Mouse (Mus musculus) CH12.LX (cell line): ENCODE results near the gene Birc6. TPM values are rescaled to one million over a fixed set of nuclear protein-coding genes. Genes with fewer than 3 reads are reported as not detected.

Source experiments
- DNase-seq: peaks from one replicate; pipeline ENCODE4 v3.0.0-alpha.2; 2013; ENCODE audit errors: extremely low read depth
- H3K27ac ChIP-seq: 2 replicates; pipeline ENCODE4 v1.5.1; 2012; ENCODE audit warnings: low read depth, mild to moderate bottlenecking, control low read depth, moderate library complexity; ENCODE audit not compliant: insufficient read depth
- H3K27me3 ChIP-seq: replicated peaks from 2 replicates; pipeline ENCODE3; 2012; ENCODE audit warnings: inconsistent platforms
- H3K36me3 ChIP-seq, 2 experiments: replicated peaks in 1 of 2; 2 replicates each; pipeline versions ENCODE3 to v1.6.1; 2012; ENCODE audit warnings: inconsistent platforms in 1 of 2, low read length in 1 of 2, mild to moderate bottlenecking in 1 of 2, mixed read lengths in 1 of 2, moderate library complexity in 1 of 2; ENCODE audit not compliant: control insufficient read depth in 1 of 2, insufficient read depth in 1 of 2
- H3K4me1 ChIP-seq, 2 experiments: 2 replicates each; pipeline ENCODE4 v1.6.1; 2012; ENCODE audit warnings: inconsistent platforms in 1 of 2, moderate library complexity in 1 of 2; ENCODE audit not compliant: insufficient read depth in 2 of 2, control insufficient read depth in 1 of 2
- H3K4me2 ChIP-seq: 2 replicates; pipeline ENCODE4 v1.6.1; 2012; ENCODE audit warnings: low read depth, mild to moderate bottlenecking, control low read depth; ENCODE audit not compliant: poor library complexity, insufficient read depth, severe bottlenecking
- H3K4me3 ChIP-seq, 3 experiments: fragments of 150-350 bp in 1 of 3; sonication (generic) in 1 of 3; replicated peaks in 1 of 3; 2 replicates each; pipeline versions ENCODE3 to v1.5.1; 2011 to 2012; ENCODE audit warnings: low read depth in 2 of 3, low read length in 2 of 3, mild to moderate bottlenecking in 2 of 3, moderate library complexity in 2 of 3, control low read depth in 1 of 3, improper control_type of control experiment in 1 of 3, inconsistent platforms in 1 of 3, mixed read lengths in 1 of 3; ENCODE audit not compliant: poor library complexity in 1 of 3
- H3K79me2 ChIP-seq: replicated peaks from 2 replicates; pipeline ENCODE4 v1.6.1; 2012; ENCODE audit warnings: mild to moderate bottlenecking, moderate library complexity; ENCODE audit not compliant: control insufficient read depth, poor library complexity, insufficient read depth, severe bottlenecking; ENCODE audit errors: extremely low read depth
- H3K9ac ChIP-seq: 2 replicates; pipeline ENCODE4 v1.6.1; 2012; ENCODE audit warnings: low read depth, mild to moderate bottlenecking, control low read depth, moderate library complexity; ENCODE audit not compliant: insufficient read depth
- H3K9me3 ChIP-seq: replicated peaks from 2 replicates; pipeline ENCODE3; 2012; ENCODE audit warnings: low read length, inconsistent platforms, mixed read lengths
- BHLHE40 ChIP-seq: IDR thresholded peaks from 2 replicates; pipeline ENCODE4 v1.6.1; 2011; ENCODE audit warnings: mild to moderate bottlenecking, low read depth, low read length, improper control_type of control experiment
- CTCF ChIP-seq, 2 experiments: IDR thresholded peaks in 1 of 2; conservative IDR thresholded peaks in 1 of 2; 2 replicates each; pipeline ENCODE4 v1.5.1; 2011 to 2012; ENCODE audit warnings: low read depth in 2 of 2, low read length in 2 of 2, improper control_type of control experiment in 1 of 2, inconsistent platforms in 1 of 2, mild to moderate bottlenecking in 1 of 2, moderate library complexity in 1 of 2
- E2F4 ChIP-seq: IDR thresholded peaks from 2 replicates; pipeline ENCODE4 v1.6.1; 2011; ENCODE audit warnings: low read depth, low read length, improper control_type of control experiment; ENCODE audit not compliant: insufficient replicate concordance
- ELF1 ChIP-seq: IDR thresholded peaks from 2 replicates; pipeline ENCODE4 v1.6.1; 2014; ENCODE audit warnings: low read depth, mild to moderate bottlenecking, inconsistent platforms, low read length, improper control_type of control experiment
- EP300 ChIP-seq: IDR thresholded peaks from 2 replicates; pipeline ENCODE4 v1.6.1; 2011; ENCODE audit warnings: low read length, improper control_type of control experiment
- JUND ChIP-seq: conservative IDR thresholded peaks from 2 replicates; pipeline ENCODE4 v1.6.1; 2011; ENCODE audit warnings: low read depth, low read length, improper control_type of control experiment
- KAT2A ChIP-seq: IDR thresholded peaks from 2 replicates; pipeline ENCODE4 v1.6.1; 2012; ENCODE audit warnings: low read length, improper control_type of control experiment, inconsistent platforms; ENCODE audit not compliant: insufficient replicate concordance
- MEF2A ChIP-seq: IDR thresholded peaks from 2 replicates; pipeline ENCODE4 v1.6.1; 2014; ENCODE audit warnings: low read depth, mild to moderate bottlenecking, inconsistent platforms, low read length, improper control_type of control experiment, borderline replicate concordance
- MXI1 ChIP-seq: IDR thresholded peaks from 2 replicates; pipeline ENCODE4 v1.6.1; 2011; ENCODE audit warnings: mild to moderate bottlenecking, low read depth, low read length, improper control_type of control experiment
- NRF1 ChIP-seq: IDR thresholded peaks from 2 replicates; pipeline ENCODE4 v1.6.1; 2014; ENCODE audit warnings: low read depth, mild to moderate bottlenecking, inconsistent platforms, low read length, improper control_type of control experiment, moderate library complexity
- POLR2A ChIP-seq: IDR thresholded peaks from 2 replicates; pipeline ENCODE4 v1.6.1; 2011; ENCODE audit warnings: low read depth, mild to moderate bottlenecking, improper control_type of control experiment, low read length
- RCOR1 ChIP-seq: conservative IDR thresholded peaks from 2 replicates; pipeline ENCODE4 v1.6.1; 2012; ENCODE audit warnings: low read depth, mild to moderate bottlenecking, inconsistent platforms, low read length, improper control_type of control experiment
- SMC3 ChIP-seq: IDR thresholded peaks from 2 replicates; pipeline ENCODE4 v1.6.1; 2011; ENCODE audit warnings: low read depth, low read length, improper control_type of control experiment
- TBP ChIP-seq: conservative IDR thresholded peaks from 2 replicates; pipeline ENCODE4 v1.6.1; 2011; ENCODE audit warnings: low read depth, low read length, improper control_type of control experiment
- TCF12 ChIP-seq: IDR thresholded peaks from 2 replicates; pipeline ENCODE4 v1.6.1; 2014; ENCODE audit warnings: low read depth, mild to moderate bottlenecking, inconsistent platforms, low read length, improper control_type of control experiment
- ZNF384 ChIP-seq: IDR thresholded peaks from 2 replicates; pipeline ENCODE4 v1.6.1; 2012; ENCODE audit warnings: low read depth, low read length, improper control_type of control experiment, inconsistent platforms
- dilution Hi-C: fragments of 300-500 bp; cut with MboI; formaldehyde crosslinking; loops from 2 replicates; pipeline ENCODE4 v1.14.3; 2020; ENCODE audit warnings: low sequenced_read_pairs; ENCODE audit not compliant: extremely low pct_unique_long_range_greater_than_20kb, extremely low pct_ligation_motif_present
- in situ Hi-C: fragments of 300-500 bp; cut with MboI; formaldehyde crosslinking; loops from 3 replicates; pipeline ENCODE4 v1.14.3; 2019; ENCODE audit warnings: low sequenced_read_pairs, low pct_ligation_motif_present, low pct_unique_long_range_greater_than_20kb, mixed read lengths
- polyA plus RNA-seq: library from polyadenylated mRNA; unstranded; fragments of >175 nt; gene quantifications from 2 replicates; pipeline ENCODE4 v1.2.1, GENCODE M21; 2012; ENCODE audit warnings: low read depth; ENCODE audit not compliant: insufficient read length
- total RNA-seq, 2 experiments: library from RNA; depleted of rRNA; stranded (reverse); fragments of 300-350 nt in 1 of 2; fragments of >200 nt in 1 of 2; gene quantifications; 2 replicates each; pipeline ENCODE4 v1.2.3; 2012 to 2014

The Birc6 gene
- total and polyA plus RNA-seq, 3 experiments: 55.5 to 78.7 (median 57.2) TPM

- H3K9ac ChIP-seq: no peak overlapping the region
- peaks cover 80% of the 10 kb centered on the region for H3K79me2 ChIP-seq
- H3K4me1 ChIP-seq: peaks cover 0 to 22% of the 10 kb centered on the region in 2 experiments; a peak in 2 of 4 replicates
- no peak overlapping the region for H3K27ac ChIP-seq
- no peak for DNase-seq
- H3K4me2 ChIP-seq: no peak overlapping the region
- H3K27me3 ChIP-seq: no peaks in the 10 kb centered on the region
- H3K36me3 ChIP-seq: peaks cover 0 to 29% of the 10 kb centered on the region in 2 experiments
- dilution Hi-C loops: no loop called here
- TF ChIP-seq MXI1 (no peak), ELF1 (no peak), RCOR1 (no peak), SMC3 (no peak)
- TF ChIP-seq, all 38 proteins: peak for 0
- Histone ChIP-seq H3K9me3 (no peaks in the 10 kb centered on the region), H3K4me3 (no peak overlapping the region)
- in situ Hi-C loops: no loop called here
These were observed 6.9 kb downstream of the Birc6 start for GRCm38 (mm10) chr17:74534971-74535370.

GRCm38 (mm10) chr17:74537526-74537925 lies 9.4 kb downstream of the Birc6 start:
- Histone ChIP-seq H3K4me2 (no peak overlapping the region), H3K4me1 (peaks cover 0 to 4% of the 10 kb centered on the region in 2 experiments; a peak in 1 of 4 replicates), H3K9ac (no peak overlapping the region), H3K27me3 (no peaks in the 10 kb centered on the region), H3K36me3 (peaks cover 0 to 40% of the 10 kb centered on the region in 2 experiments), H3K4me3 (no peak overlapping the region), H3K79me2 (peaks cover 78% of the 10 kb centered on the region), H3K27ac (no peak overlapping the region), H3K9me3 (no peaks in the 10 kb centered on the region)
- no peak for DNase-seq
- in situ Hi-C loops: no loop called here
- TF ChIP-seq TCF12 (no peak), KAT2A (no peak), CTCF (conservative IDR thresholded peaks at IDR 0.05 in 1 of 2, IDR thresholded peaks at IDR 0.05 in 1 of 2; ENCODE audit: low read depth in 2 of 2, low read length in 2 of 2) (no peak), ZNF384 (no peak), E2F4 (no peak), EP300 (no peak), NRF1 (no peak), BHLHE40 (no peak), JUND (no peak), MXI1 (no peak), POLR2A (no peak), MEF2A (no peak)
- dilution Hi-C loops: no loop called here

- peaks cover 15 to 60% of the 10 kb centered on the region in 2 experiments for H3K36me3 ChIP-seq
- no peak overlapping the region for H3K4me2 ChIP-seq
- dilution Hi-C loops: no loop called here
- TF ChIP-seq BHLHE40 (no peak), MEF2A (no peak), TBP (no peak)
- TF ChIP-seq, all 38 proteins: peak for 0
- H3K27me3 ChIP-seq: no peaks in the 10 kb centered on the region
- H3K9ac ChIP-seq: no peak overlapping the region
- no peak for DNase-seq
- no peak overlapping the region for H3K4me3 ChIP-seq
- H3K79me2 ChIP-seq: peaks cover 52% of the 10 kb centered on the region
- in situ Hi-C loops: no loop called here
- H3K27ac ChIP-seq: no peak overlapping the region
- H3K4me1 ChIP-seq: peaks cover 0 to 2% of the 10 kb centered on the region in 2 experiments; a peak in 1 of 4 replicates
- no peaks in the 10 kb centered on the region for H3K9me3 ChIP-seq
These were observed 15.5 kb downstream of the Birc6 start for GRCm38 (mm10) chr17:74543615-74544014.
